21 mouse cellular contexts compared by ENCODE assay signal in the genomic region with DNA sequence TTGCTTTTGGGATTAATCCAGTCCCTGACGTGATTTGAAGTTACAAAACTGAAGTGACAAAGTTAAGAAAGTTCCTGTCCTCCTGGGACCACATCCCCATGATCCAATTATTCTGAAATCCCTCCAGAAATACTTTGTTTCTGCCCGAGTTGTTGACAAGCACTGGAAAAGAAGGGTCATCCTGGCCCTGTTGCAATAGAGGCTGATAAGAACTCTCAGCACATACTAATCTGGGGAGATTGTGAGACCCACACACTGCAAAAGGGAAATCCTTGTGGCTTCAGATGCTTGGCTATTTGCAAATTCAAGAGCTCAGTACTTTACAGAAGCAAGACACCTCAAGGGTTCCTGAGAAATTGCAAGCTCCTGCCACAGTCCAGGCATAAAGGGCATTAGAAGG. TPM values are rescaled to one million over a fixed set of nuclear protein-coding genes. Genes with fewer than 3 reads are reported as not detected.
"Had no signal": no experiment of that assay in that cellular context is flagged by ENCODE, and none has a peak within 500 bp of the region (broad histone marks: within the 10 kb centered on the region; RNA-seq: fewer than 3 reads in every experiment).

No protein-coding gene starts in this region.

- DNase-seq: gastrocnemius, adult 2 months; gastrocnemius, postnatal 10 days; gastrocnemius, postnatal 25 days; heart, postnatal 4 days; kidney, adult 18-20 months; kidney, adult 8-10 months; kidney, postnatal 10 days; kidney, postnatal 25 days; kidney, postnatal 4 days; liver; liver, embryonic 13.5 days had no signal

RNA-seq across cellular contexts. Expression of gene Olfr159, which starts 1.5 kb away (rescaled TPM):
- total RNA-seq: gastrocnemius, adult 2 months; gastrocnemius, postnatal 10 days; gastrocnemius, postnatal 25 days; gastrocnemius, postnatal 4 days; granulocyte monocyte progenitor cell, adult 5-6 weeks; heart, adult 8-10 months; heart, postnatal 14 days; heart, postnatal 4 days; layer of hippocampus, adult 2 months; layer of hippocampus, postnatal 10 days; layer of hippocampus, postnatal 25 days; left cerebral cortex, adult 2 months; left cerebral cortex, postnatal 14 days; left cerebral cortex, postnatal 36 days had no signal

RNA-seq across cellular contexts. Expression of gene Spaar, which starts 42.5 kb away (rescaled TPM):
- total RNA-seq: granulocyte monocyte progenitor cell, adult 5-6 weeks had no signal

RNA-seq across cellular contexts. Expression of gene Hrct1, which starts 45.3 kb away (rescaled TPM):
- total RNA-seq: granulocyte monocyte progenitor cell, adult 5-6 weeks had no signal

RNA-seq across cellular contexts. Expression of gene Olfr156, which starts 51.4 kb away (rescaled TPM):
- total RNA-seq: gastrocnemius, adult 2 months; gastrocnemius, postnatal 10 days; gastrocnemius, postnatal 25 days; gastrocnemius, postnatal 4 days; granulocyte monocyte progenitor cell, adult 5-6 weeks; heart, adult 8-10 months; heart, postnatal 14 days; heart, postnatal 4 days; layer of hippocampus, adult 2 months; layer of hippocampus, postnatal 10 days; layer of hippocampus, postnatal 25 days; left cerebral cortex, adult 2 months; left cerebral cortex, postnatal 14 days; left cerebral cortex, postnatal 36 days had no signal
